Mouse (Mus musculus): ENCODE measurements around the gene Dynlt1b. TPM values are rescaled to one million over a fixed set of nuclear protein-coding genes. Genes with fewer than 3 reads are reported as not detected.
"Not testable (repeated sequence)": the region's sequence is repeated elsewhere in the genome, so short reads cannot be mapped to it uniquely, and the experiment has no call there.

Gene Dynlt1b
- polyA plus RNA-seq, 1 experiment from 2014 or later: 1,039 TPM

GRCm38 (mm10) chr17:6426869-6427268 lies 3.0 kb upstream of the Dynlt1b start:
- not testable (repeated sequence) for H3K4me3 ChIP-seq; H3K9ac ChIP-seq; H3K4me2 ChIP-seq; ATAC-seq (ENCODE audit: low FRiP score, low read depth); H3K36me3 ChIP-seq; H3K27me3 ChIP-seq; H3K27ac ChIP-seq (replicated peaks); H3K9me3 ChIP-seq
- H3K4me1 ChIP-seq (replicated peaks): peaks cover 11% of the 10 kb centered on the region
- 86% methylated on average over 6 of the region's 8 CpGs for WGBS

GRCm38 (mm10) chr17:6428926-6429325 lies 986 bp upstream of the Dynlt1b start:
- not testable (repeated sequence) for H3K4me3 ChIP-seq; H3K9me3 ChIP-seq; H3K4me2 ChIP-seq; ATAC-seq (ENCODE audit: low FRiP score, low read depth); H3K27me3 ChIP-seq; H3K9ac ChIP-seq; H3K36me3 ChIP-seq; H3K27ac ChIP-seq (replicated peaks)
- peaks cover 18% of the 10 kb centered on the region for H3K4me1 ChIP-seq (replicated peaks)
- WGBS: 87% methylated on average over 2 of the region's 2 CpGs

- H3K4me3 ChIP-seq: peak overlapping the region; percentile 37
- WGBS: 1% methylated on average over 9 of the region's 9 CpGs
- peak overlapping the region; percentile 61 for H3K4me2 ChIP-seq
- peak overlapping the region; percentile 51 for H3K9ac ChIP-seq
- peaks cover 19% of the 10 kb centered on the region for H3K4me1 ChIP-seq (replicated peaks)
- ATAC-seq (ENCODE audit: low FRiP score, low read depth): peak; percentile 29; the same call in 1 of the 2 replicates
- H3K36me3 ChIP-seq, H3K27me3 ChIP-seq, H3K9me3 ChIP-seq: not testable (repeated sequence)
- H3K27ac ChIP-seq (replicated peaks): peak overlapping the region; percentile 82
Observed at GRCm38 (mm10) chr17:6430410-6431001, 594 bp downstream of the Dynlt1b start.

GRCm38 (mm10) chr17:6432456-6432855 lies 2.5 kb downstream of the Dynlt1b start:
- H3K9me3 ChIP-seq; H3K27ac ChIP-seq (replicated peaks); H3K4me3 ChIP-seq; H3K27me3 ChIP-seq; H3K9ac ChIP-seq; H3K4me2 ChIP-seq; ATAC-seq (ENCODE audit: low FRiP score, low read depth); H3K36me3 ChIP-seq: not testable (repeated sequence)
- H3K4me1 ChIP-seq (replicated peaks): peaks cover 19% of the 10 kb centered on the region
- 95% methylated on average over 3 of the region's 4 CpGs for whole genome bisulfite sequencing

- not testable (repeated sequence) for H3K27me3 ChIP-seq; H3K27ac ChIP-seq (replicated peaks); H3K9me3 ChIP-seq; ATAC-seq (ENCODE audit: low FRiP score, low read depth); H3K36me3 ChIP-seq; H3K4me3 ChIP-seq; H3K4me2 ChIP-seq; H3K9ac ChIP-seq
- H3K4me1 ChIP-seq (replicated peaks): peaks cover 19% of the 10 kb centered on the region
- 71% methylated on average over 3 of the region's 3 CpGs for WGBS
Observed at GRCm38 (mm10) chr17:6433691-6434090, 3.8 kb downstream of the Dynlt1b start.

GRCm38 (mm10) chr17:6438080-6438479 lies 8.2 kb downstream of the Dynlt1b start:
- peaks cover 18% of the 10 kb centered on the region for H3K36me3 ChIP-seq
- H3K4me3 ChIP-seq; H3K4me2 ChIP-seq; H3K27ac ChIP-seq (replicated peaks); H3K4me1 ChIP-seq (replicated peaks); H3K27me3 ChIP-seq; H3K9ac ChIP-seq; ATAC-seq (ENCODE audit: low FRiP score, low read depth); H3K9me3 ChIP-seq: not testable (repeated sequence)
- WGBS: 84% methylated on average over 6 of the region's 6 CpGs

GRCm38 (mm10) chr17:6439913-6440312 lies 10.0 kb downstream of the Dynlt1b start:
- H3K27me3 ChIP-seq; H3K4me1 ChIP-seq (replicated peaks); H3K4me2 ChIP-seq; H3K27ac ChIP-seq (replicated peaks); H3K9me3 ChIP-seq; H3K4me3 ChIP-seq; H3K9ac ChIP-seq; ATAC-seq (ENCODE audit: low FRiP score, low read depth): not testable (repeated sequence)
- WGBS: 97% methylated on average over 11 of the region's 13 CpGs
- H3K36me3 ChIP-seq: peaks cover 18% of the 10 kb centered on the region

GRCm38 (mm10) chr17:6440493-6441077 lies 10.7 kb downstream of the Dynlt1b start:
- H3K9ac ChIP-seq; H3K4me3 ChIP-seq; H3K9me3 ChIP-seq; H3K4me1 ChIP-seq (replicated peaks); H3K4me2 ChIP-seq; H3K27ac ChIP-seq (replicated peaks); H3K27me3 ChIP-seq: not testable (repeated sequence)
- 0 out of 2 replicates have a peak, but pooled peaks have one; percentile 24 for ATAC-seq (ENCODE audit: low FRiP score, low read depth)
- 73% methylated on average over 13 of the region's 13 CpGs for WGBS
- peaks cover 18% of the 10 kb centered on the region for H3K36me3 ChIP-seq

GRCm38 (mm10) chr17:6441254-6441653 lies 11.3 kb downstream of the Dynlt1b start:
- peaks cover 18% of the 10 kb centered on the region for H3K36me3 ChIP-seq
- not testable (repeated sequence) for ATAC-seq (ENCODE audit: low FRiP score, low read depth); H3K4me1 ChIP-seq (replicated peaks); H3K9ac ChIP-seq; H3K27me3 ChIP-seq; H3K4me2 ChIP-seq; H3K9me3 ChIP-seq; H3K27ac ChIP-seq (replicated peaks); H3K4me3 ChIP-seq
- WGBS: 68% methylated on average over 5 of the region's 5 CpGs

GRCm38 (mm10) chr17:6442513-6442912 lies 12.6 kb downstream of the Dynlt1b start:
- not testable (repeated sequence) for ATAC-seq (ENCODE audit: low FRiP score, low read depth); H3K9me3 ChIP-seq; H3K9ac ChIP-seq; H3K4me1 ChIP-seq (replicated peaks); H3K4me3 ChIP-seq; H3K4me2 ChIP-seq; H3K27me3 ChIP-seq; H3K27ac ChIP-seq (replicated peaks)
- WGBS: 88% methylated on average over 7 of the region's 7 CpGs
- peaks cover 18% of the 10 kb centered on the region for H3K36me3 ChIP-seq

GRCm38 (mm10) chr17:6445794-6446587 lies 16.1 kb downstream of the Dynlt1b start:
- not testable (repeated sequence) for H3K9me3 ChIP-seq; H3K27ac ChIP-seq (replicated peaks); ATAC-seq (ENCODE audit: low FRiP score, low read depth); H3K4me3 ChIP-seq; H3K9ac ChIP-seq; H3K27me3 ChIP-seq; H3K4me1 ChIP-seq (replicated peaks); H3K36me3 ChIP-seq; H3K4me2 ChIP-seq
- 47% methylated on average over 13 of the region's 16 CpGs for WGBS

- H3K27ac ChIP-seq (replicated peaks); H3K9me3 ChIP-seq; H3K27me3 ChIP-seq; H3K4me1 ChIP-seq (replicated peaks); H3K4me2 ChIP-seq; ATAC-seq (ENCODE audit: low FRiP score, low read depth); H3K36me3 ChIP-seq; H3K4me3 ChIP-seq; H3K9ac ChIP-seq: not testable (repeated sequence)
- 88% methylated on average over 8 of the region's 8 CpGs for WGBS
Observed at GRCm38 (mm10) chr17:6448293-6448692, 18.4 kb downstream of the Dynlt1b start.

All from hindbrain, embryonic 15.5 days (tissue).